Mouse (Mus musculus) leukemia stem cell, adult 10-12 weeks (primary cell): Measurements from ENCODE around the gene Rab3d. TPM values are rescaled to one million over a fixed set of nuclear protein-coding genes. Genes with fewer than 3 reads are reported as not detected.

Experiments used
- polyA plus RNA-seq: library from polyadenylated mRNA; stranded (reverse); fragments of >175 nt; gene quantifications from 2 replicates; pipeline ENCODE4 v1.2.3, GENCODE M21; 2012; ENCODE audit warnings: low replicate concordance

The Rab3d gene
- polyA plus RNA-seq, result 2.8 and 3.1 TPM in 2 replicates

DNA sequence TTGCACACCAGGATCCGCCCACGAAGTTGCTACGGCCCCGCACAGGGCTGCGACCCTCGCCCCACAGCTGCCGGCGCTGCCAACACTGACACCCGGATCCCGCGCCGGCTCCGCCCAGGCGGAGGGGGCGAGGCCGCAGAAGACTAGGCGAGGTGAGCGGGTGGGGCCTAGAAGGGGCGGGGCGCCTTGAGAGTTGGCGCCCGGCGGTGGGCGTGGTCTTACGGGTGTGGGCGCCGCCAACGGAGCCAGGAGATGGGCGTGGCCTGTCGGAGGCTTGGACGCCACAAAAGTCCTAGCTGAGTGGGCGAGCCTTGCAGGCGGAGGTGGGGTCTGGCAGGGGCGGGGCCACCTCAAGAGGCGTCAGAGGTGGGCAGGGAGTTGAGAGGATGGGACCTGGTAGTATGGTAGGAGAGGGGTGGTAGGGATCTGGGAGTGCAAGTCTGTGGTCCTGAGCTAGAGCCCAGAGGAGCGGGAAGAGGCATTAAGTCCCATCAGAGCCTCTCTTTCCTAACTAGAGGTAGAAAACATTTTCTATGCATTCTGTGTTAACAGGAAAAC, at the start of gene Rab3d:
Gene Rab3d, minus strand, starts transcription at position 158 of the 558 bp plus-strand sequence.

GRCm38 (mm10) chr9:21963417-21963816, 45.4 kb upstream of the Rab3d start, which contains the start of gene Epor:
TSS of gene Epor (minus strand) at chr9:21963506.

GRCm38 (mm10) chr9:21955570-21956281, 37.7 kb upstream of the Rab3d start, which contains the start of gene Swsap1:
TSS of gene Swsap1 (plus strand) at chr9:21955755.

GRCm38 (mm10) chr9:21936692-21937570, 18.9 kb upstream of the Rab3d start, which contains the start of gene Plppr2:
TSS of gene Plppr2 (plus strand) at chr9:21937033.

GRCm38 (mm10) chr9:21927208-21927753, 9.3 kb upstream of the Rab3d start, which contains the start of the genes Ccdc159 and Tmem205:
TSS of gene Ccdc159 (plus strand) at chr9:21927471.
TSS of gene Tmem205 (minus strand) at chr9:21927556.

Other genes starting within 250 kb of the Rab3d start
- 5.5 and 9.9 TPM in 2 replicates for gene Ldlr, start 194.7 kb downstream of the Rab3d start, polyA plus RNA-seq
- 66.2 and 67.6 TPM in 2 replicates for gene Spc24, start 157.9 kb downstream of the Rab3d start, polyA plus RNA-seq
- gene Kank2, start 119.4 kb downstream of the Rab3d start, polyA plus RNA-seq, result 0.86 and 1.6 TPM in 2 replicates
- gene Angptl8, start 82.7 kb downstream of the Rab3d start, polyA plus RNA-seq, result not detected in 2 replicates
- 4.1 and 4.6 TPM in 2 replicates for gene Dock6, start 65.6 kb downstream of the Rab3d start, polyA plus RNA-seq
- gene Ccdc159, start 9.3 kb upstream of the Rab3d start, polyA plus RNA-seq, result 0.15 and 0.30 TPM in 2 replicates
- gene Tmem205, start 9.4 kb upstream of the Rab3d start, polyA plus RNA-seq, result 7.7 and 9.7 TPM in 2 replicates
- 2.7 and 3.5 TPM in 2 replicates for gene Plppr2, start 18.8 kb upstream of the Rab3d start, polyA plus RNA-seq
- 5.8 and 8.2 TPM in 2 replicates for gene Swsap1, start 37.6 kb upstream of the Rab3d start, polyA plus RNA-seq
- gene Epor, start 45.3 kb upstream of the Rab3d start, polyA plus RNA-seq, result 411 and 740 TPM in 2 replicates
- 3.8 and 4.2 TPM in 2 replicates for gene Rgl3, start 71.3 kb upstream of the Rab3d start, polyA plus RNA-seq
- not detected in 2 replicates for gene Ccdc151, start 84.4 kb upstream of the Rab3d start, polyA plus RNA-seq
- 89.7 and 142 TPM in 2 replicates for gene Prkcsh, start 84.6 kb upstream of the Rab3d start, polyA plus RNA-seq
- 0.05 TPM in 1 of 2 replicates, not detected in the other for gene Elavl3, start 133.8 kb upstream of the Rab3d start, polyA plus RNA-seq
- gene Gm49318, start 153.1 kb upstream of the Rab3d start, polyA plus RNA-seq, result not detected in 2 replicates
- 19.9 and 36.2 TPM in 2 replicates for gene Zfp653, start 153.2 kb upstream of the Rab3d start, polyA plus RNA-seq
- gene Ecsit, start 167.2 kb upstream of the Rab3d start, polyA plus RNA-seq, result 15.6 and 32.9 TPM in 2 replicates
- gene Cnn1, start 181.0 kb upstream of the Rab3d start, polyA plus RNA-seq, result not detected in 2 replicates
- 20.8 and 209 TPM in 2 replicates for gene Elof1, start 199.0 kb upstream of the Rab3d start, polyA plus RNA-seq
- 101 and 225 TPM in 2 replicates for gene Acp5, start 217.5 kb upstream of the Rab3d start, polyA plus RNA-seq
- 38.8 and 41.8 TPM in 2 replicates for gene Pigyl, start 238.7 kb upstream of the Rab3d start, polyA plus RNA-seq